Mouse (Mus musculus): Measurements from ENCODE around the gene Abr. TPM values are rescaled to one million over a fixed set of nuclear protein-coding genes. Genes with fewer than 3 reads are reported as not detected.

Abr gene
- polyA plus RNA-seq, 1 experiment from 2014 or later: 2.8 TPM

DNA sequence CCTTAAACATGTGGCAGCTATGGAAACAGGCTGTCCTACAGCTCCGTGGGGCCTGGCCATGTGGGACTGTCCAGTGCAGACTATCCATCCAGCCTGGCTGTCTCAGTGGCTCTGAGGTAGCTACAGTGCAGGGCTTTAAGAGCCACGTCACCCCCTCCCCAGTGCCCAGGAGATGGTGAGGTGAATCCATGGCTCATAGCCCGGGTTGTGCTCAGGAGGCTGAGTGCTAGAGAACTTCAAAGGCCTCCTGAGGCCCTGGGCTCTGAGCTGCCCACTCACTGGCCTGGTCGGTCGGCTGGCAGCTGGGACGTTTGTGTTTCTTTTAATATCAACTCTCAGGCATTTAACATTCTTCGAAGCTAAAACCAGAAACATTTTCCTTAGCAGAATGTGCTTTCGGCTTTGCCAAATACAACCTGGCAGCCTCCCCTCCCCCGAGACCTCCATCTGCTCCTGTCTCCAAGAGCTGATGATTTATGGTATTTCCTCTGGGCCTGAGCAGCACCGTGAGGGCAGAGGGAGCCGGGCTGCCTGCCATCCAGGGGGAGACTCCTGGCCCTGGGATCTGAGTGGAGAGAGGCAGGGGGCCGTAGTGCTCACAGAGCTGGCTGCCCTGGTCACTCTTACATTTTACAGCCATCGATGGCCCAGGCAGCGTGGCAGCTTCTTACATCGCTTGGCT, 172.5 kb downstream of the Abr start:
- no peak overlapping the region for H3K4me3 ChIP-seq (replicated peaks)
- DNase-seq (no peak), ATAC-seq (ENCODE audit: low read depth) (no peak)
- H3K27ac ChIP-seq: no peak overlapping the region
- H3K27me3 ChIP-seq: no peaks in the 10 kb centered on the region
- peaks cover 11% of the 10 kb centered on the region for H3K4me1 ChIP-seq (replicated peaks)
- H3K9me3 ChIP-seq (replicated peaks): no peaks in the 10 kb centered on the region
- H3K9ac ChIP-seq: no peak overlapping the region
- no peak overlapping the region for H3K4me2 ChIP-seq
- WGBS (ENCODE audit: insufficient replicate concordance): 62% methylated on average over 15 of the region's 15 CpGs
- H3K36me3 ChIP-seq: no peaks in the 10 kb centered on the region

DNA sequence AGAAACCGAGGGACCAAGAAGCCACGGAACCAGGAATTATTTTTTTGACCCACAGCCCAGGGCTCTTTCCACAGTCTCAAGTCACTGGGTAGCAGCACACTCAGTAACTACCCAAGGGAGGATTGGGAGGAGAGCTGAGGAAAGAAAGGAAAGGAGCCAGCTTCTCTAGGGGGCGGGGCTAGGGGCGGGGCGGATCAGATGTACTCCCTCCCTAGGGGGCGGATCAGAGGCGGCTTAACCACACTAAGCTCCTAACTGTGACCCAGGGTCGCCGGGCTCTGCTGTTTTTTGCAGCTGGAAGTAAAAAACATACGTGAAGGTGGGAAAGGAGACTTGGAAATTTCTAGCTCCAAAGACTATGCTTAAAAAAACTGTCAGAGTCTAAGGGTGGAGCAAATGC, 175.9 kb downstream of the Abr start:
- no peaks in the 10 kb centered on the region for H3K27me3 ChIP-seq
- DNase-seq: no peak
- peaks cover 11% of the 10 kb centered on the region for H3K4me1 ChIP-seq (replicated peaks)
- WGBS (ENCODE audit: insufficient replicate concordance): 6% methylated on average over 10 of the region's 10 CpGs
- H3K4me3 ChIP-seq (replicated peaks): no peak overlapping the region
- H3K9me3 ChIP-seq (replicated peaks): no peaks in the 10 kb centered on the region
- H3K4me2 ChIP-seq: peak overlapping the region; percentile 30
- H3K9ac ChIP-seq: no peak overlapping the region
- H3K36me3 ChIP-seq: no peaks in the 10 kb centered on the region
- ATAC-seq (ENCODE audit: low read depth): peak; percentile 48; the same call in 1 of the 2 replicates
- no peak overlapping the region for H3K27ac ChIP-seq

DNA sequence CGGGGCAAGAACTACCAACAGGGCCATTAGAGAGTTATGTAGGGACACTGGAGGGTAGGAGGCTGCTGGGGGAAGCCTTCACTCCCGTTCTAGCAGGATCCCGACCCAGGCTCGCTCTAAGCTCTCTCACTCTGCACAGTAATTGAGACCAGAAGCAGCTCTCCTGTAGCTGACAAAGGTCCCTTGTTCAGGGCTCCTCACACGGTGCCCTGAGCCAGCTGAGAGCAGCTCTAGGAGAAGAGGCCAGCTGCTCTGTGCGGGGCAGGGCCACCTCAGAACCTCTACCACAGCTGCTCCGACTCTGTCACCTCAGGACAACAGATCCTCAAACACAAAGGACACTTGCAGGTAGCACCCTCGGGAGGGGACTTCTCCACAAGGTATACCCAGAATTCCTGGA, 176.7 kb downstream of the Abr start:
- ATAC-seq (ENCODE audit: low read depth): no peak
- no peak for DNase-seq
- WGBS (ENCODE audit: insufficient replicate concordance): 57% methylated on average over 8 of the region's 8 CpGs
- H3K4me1 ChIP-seq (replicated peaks): peaks cover 11% of the 10 kb centered on the region
- no peak overlapping the region for H3K9ac ChIP-seq
- H3K4me2 ChIP-seq: no peak overlapping the region
- H3K36me3 ChIP-seq: no peaks in the 10 kb centered on the region
- no peak overlapping the region for H3K27ac ChIP-seq
- H3K27me3 ChIP-seq: no peaks in the 10 kb centered on the region
- no peak overlapping the region for H3K4me3 ChIP-seq (replicated peaks)
- H3K9me3 ChIP-seq (replicated peaks): no peaks in the 10 kb centered on the region

DNA sequence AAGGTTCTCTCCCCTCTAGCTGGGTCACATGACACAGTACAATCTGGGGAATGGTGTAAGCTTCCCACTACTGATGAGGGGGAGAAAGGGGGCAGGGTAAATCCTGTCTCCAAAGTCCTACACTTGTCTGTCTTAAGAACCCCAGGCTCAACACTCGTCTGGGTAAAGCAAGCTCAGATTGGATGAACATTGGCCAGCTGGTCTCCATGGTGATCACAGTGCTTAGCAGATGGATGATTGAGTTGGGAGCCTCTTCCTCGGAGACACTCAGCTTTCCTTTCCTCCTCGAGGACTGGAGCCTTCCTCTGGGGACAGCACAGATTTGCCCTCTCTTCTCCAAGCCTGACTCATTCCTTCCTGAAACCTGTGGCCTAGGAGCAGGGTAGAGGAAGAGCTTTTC, 182.4 kb downstream of the Abr start:
- Histone ChIP-seq H3K9ac (no peak overlapping the region), H3K27me3 (peaks cover 30% of the 10 kb centered on the region), H3K4me3 (replicated peaks) (no peak overlapping the region), H3K4me1 (replicated peaks) (0 out of 2 replicates have a peak, but pooled peaks cover 2% of the 10 kb centered on the region), H3K27ac (no peak overlapping the region), H3K4me2 (no peak overlapping the region), H3K9me3 (replicated peaks) (no peaks in the 10 kb centered on the region), H3K36me3 (no peaks in the 10 kb centered on the region)
- DNase-seq (no peak), ATAC-seq (ENCODE audit: low read depth) (no peak)
- 25% methylated on average over 3 of the region's 3 CpGs for WGBS (ENCODE audit: insufficient replicate concordance)

DNA sequence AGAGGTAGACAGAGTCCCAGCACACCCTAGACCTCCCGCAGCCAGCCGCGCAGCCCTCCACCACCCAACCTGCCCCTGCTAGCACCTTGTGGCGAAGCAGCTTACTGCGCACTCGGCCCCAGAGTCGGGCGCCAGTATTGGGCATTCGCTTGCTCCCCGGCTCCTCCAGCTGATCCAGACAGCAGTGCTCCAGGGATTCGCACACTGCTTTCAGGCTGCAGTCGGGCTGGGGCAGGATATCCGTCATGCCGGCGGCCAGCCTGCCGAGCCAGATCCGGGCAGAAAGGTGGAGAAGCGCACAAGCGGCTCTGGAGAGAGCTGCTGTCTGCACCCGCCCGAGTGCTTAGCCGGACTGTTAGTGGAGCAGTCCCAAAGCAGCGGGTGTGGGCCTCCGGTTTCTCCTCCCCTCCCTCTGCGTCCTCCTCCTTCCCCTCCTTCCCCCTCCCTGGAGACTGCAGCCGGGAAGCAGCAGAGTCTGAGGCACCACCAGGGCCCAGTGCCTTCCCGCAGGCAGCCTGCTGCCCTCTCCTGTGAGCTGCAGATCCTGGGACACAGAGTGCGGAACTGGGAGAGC, 185.2 kb downstream of the Abr start:
- Histone ChIP-seq H3K36me3 (no peaks in the 10 kb centered on the region), H3K4me2 (peak overlapping the region; percentile 49), H3K9me3 (replicated peaks) (no peaks in the 10 kb centered on the region), H3K27ac (no peak overlapping the region), H3K4me1 (replicated peaks) (0 out of 2 replicates have a peak, but pooled peaks cover 2% of the 10 kb centered on the region), H3K9ac (no peak overlapping the region), H3K27me3 (peaks cover 30% of the 10 kb centered on the region), H3K4me3 (replicated peaks) (peak overlapping the region; percentile 31)
- DNase-seq: no peak
- ATAC-seq (ENCODE audit: low read depth): peak; percentile 41; the same call in 1 of the 2 replicates
- 27% methylated on average over 28 of the region's 28 CpGs for WGBS (ENCODE audit: insufficient replicate concordance)

DNA sequence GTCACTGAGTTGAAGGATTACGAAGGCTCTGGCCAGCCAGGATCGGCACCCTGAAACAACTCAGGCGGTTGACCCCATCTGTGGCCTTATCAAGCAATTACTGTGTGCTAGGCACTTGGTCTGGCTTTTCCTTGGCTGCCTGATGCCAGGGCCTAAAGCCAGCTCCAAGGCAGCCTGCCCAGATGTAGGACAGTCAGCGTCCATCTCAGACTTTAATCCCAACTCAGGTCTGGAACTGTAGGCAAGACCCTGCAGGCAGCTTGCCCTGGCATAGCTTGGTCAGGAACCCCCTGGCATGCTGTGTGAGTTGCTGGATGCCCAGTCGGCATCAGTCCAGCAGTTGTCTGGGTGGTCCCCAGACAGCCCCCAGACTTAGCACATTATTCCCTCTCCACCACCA, 186.1 kb downstream of the Abr start:
- Histone ChIP-seq H3K9me3 (replicated peaks) (no peaks in the 10 kb centered on the region), H3K4me2 (no peak overlapping the region), H3K27ac (no peak overlapping the region), H3K4me3 (replicated peaks) (no peak overlapping the region), H3K9ac (no peak overlapping the region), H3K36me3 (no peaks in the 10 kb centered on the region), H3K4me1 (replicated peaks) (0 out of 2 replicates have a peak, but pooled peaks cover 2% of the 10 kb centered on the region), H3K27me3 (peaks cover 30% of the 10 kb centered on the region)
- WGBS (ENCODE audit: insufficient replicate concordance): 72% methylated on average over 5 of the region's 5 CpGs
- DNase-seq (no peak), ATAC-seq (ENCODE audit: low read depth) (no peak)

DNA sequence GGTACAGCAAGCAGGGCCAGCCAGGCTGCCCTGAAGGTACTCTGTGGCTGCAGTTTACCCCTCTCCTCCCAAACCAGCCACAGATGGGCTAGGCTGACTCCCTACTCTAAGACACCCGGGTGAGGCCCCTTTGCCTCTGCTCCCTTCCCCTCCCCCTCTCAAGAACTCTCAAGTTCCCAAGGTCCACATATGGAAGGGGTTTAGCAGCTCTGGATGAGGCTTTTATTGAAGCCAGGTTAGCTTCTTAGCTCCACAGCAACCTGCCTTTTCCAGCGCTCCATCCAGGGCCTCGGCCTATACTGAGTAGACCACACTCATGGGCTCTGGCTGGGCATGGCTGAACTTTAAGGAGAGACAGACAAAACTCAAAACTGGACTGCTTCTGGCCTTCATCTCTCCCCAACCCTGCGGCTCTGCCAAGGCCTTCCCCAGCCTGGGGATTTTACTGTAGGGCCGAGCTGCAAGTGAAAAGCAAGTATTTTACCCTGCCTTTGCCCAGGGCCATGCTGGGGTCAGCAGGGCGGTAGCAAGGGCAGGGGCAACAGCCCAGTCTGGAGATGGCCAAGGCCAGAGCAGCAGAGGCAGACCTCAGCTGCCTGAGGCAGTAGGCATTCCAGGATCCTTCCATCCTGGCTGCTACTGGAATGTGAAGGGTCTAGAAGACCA, 192.0 kb downstream of the Abr start:
- H3K27ac ChIP-seq: no peak overlapping the region
- H3K27me3 ChIP-seq: no peaks in the 10 kb centered on the region
- no peaks in the 10 kb centered on the region for H3K9me3 ChIP-seq (replicated peaks)
- no peak overlapping the region for H3K4me2 ChIP-seq
- no peak for ATAC-seq (ENCODE audit: low read depth)
- no peak overlapping the region for H3K4me3 ChIP-seq (replicated peaks)
- DNase-seq: no peak
- 65% methylated on average over 6 of the region's 6 CpGs for WGBS (ENCODE audit: insufficient replicate concordance)
- H3K9ac ChIP-seq: no peak overlapping the region
- no peaks in the 10 kb centered on the region for H3K4me1 ChIP-seq (replicated peaks)
- no peaks in the 10 kb centered on the region for H3K36me3 ChIP-seq

DNA sequence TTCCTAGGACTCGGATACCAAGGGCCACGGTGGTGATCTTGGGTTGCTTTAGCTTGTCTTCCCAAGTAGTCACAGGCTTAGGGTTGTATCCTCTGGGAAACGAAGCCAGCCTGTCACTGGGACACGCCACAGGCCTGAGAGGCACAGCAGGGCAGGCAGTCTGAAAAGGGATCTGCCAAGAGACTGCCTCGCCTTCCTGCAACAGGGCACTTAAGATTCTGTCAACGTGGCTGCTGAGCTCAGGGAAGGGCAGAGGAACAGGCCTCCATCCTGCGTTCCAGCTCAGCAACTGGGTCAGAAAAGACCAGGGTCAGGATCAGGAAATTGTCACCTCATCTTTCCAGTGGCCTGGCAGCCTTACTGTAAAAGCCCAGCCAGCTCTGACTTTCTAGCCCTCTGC, 192.6 kb downstream of the Abr start:
- H3K27ac ChIP-seq: no peak overlapping the region
- no peaks in the 10 kb centered on the region for H3K4me1 ChIP-seq (replicated peaks)
- no peaks in the 10 kb centered on the region; the same call in 1 of the 2 replicates for H3K36me3 ChIP-seq
- no peaks in the 10 kb centered on the region for H3K27me3 ChIP-seq
- DNase-seq: no peak
- WGBS (ENCODE audit: insufficient replicate concordance): 55% methylated on average over 7 of the region's 7 CpGs
- H3K9me3 ChIP-seq (replicated peaks): no peaks in the 10 kb centered on the region
- ATAC-seq (ENCODE audit: low read depth): no peak
- no peak overlapping the region for H3K4me2 ChIP-seq
- H3K4me3 ChIP-seq (replicated peaks): no peak overlapping the region
- H3K9ac ChIP-seq: no peak overlapping the region

DNA sequence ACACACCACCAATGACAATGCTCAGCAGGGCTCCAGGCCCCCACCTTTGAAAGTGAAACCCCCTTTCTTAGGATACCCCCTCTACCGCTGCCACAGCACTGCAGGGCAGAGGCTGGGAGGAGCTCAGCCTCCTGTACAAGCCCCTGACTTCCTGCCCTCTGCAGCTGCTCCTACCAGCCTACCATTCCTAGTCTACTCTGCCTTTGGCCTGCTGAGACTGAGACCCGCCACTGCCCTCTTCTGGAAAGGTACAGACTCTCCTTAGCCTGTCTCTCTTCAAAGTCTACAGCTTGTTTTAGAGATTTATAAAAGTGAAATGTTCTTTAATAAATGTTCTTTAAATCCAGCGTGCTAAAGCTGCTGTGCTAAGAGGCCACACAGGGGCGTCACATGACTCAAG, 193.1 kb downstream of the Abr start:
- Histone ChIP-seq H3K27ac (no peak overlapping the region), H3K4me2 (no peak overlapping the region), H3K36me3 (no peaks in the 10 kb centered on the region; the same call in 1 of the 2 replicates), H3K27me3 (no peaks in the 10 kb centered on the region), H3K4me1 (replicated peaks) (no peaks in the 10 kb centered on the region), H3K9me3 (replicated peaks) (no peaks in the 10 kb centered on the region), H3K4me3 (replicated peaks) (no peak overlapping the region), H3K9ac (no peak overlapping the region)
- 44% methylated on average over 4 of the region's 4 CpGs for WGBS (ENCODE audit: insufficient replicate concordance)
- DNase-seq: no peak
- no peak for ATAC-seq (ENCODE audit: low read depth)

DNA sequence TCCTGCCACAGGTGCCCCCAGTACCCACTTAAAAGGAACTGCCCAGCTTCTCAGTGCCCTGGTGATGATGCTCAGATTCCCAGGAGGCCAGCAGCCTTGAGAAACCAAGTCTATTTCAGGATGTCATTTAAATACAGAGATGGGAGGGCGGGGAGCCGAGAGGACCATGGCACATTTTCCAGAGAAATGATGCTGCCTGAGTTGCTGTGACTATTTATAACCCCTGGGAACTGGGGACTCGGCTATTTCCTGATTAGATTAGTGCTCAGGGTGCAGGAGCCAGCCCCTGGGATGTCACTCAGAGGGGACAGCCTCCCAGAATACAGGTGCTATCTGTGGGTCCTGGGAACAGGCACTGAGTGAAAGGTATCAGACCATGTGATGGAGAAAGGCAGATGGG, 194.3 kb downstream of the Abr start:
- Histone ChIP-seq H3K36me3 (no peaks in the 10 kb centered on the region; the same call in 1 of the 2 replicates), H3K4me3 (replicated peaks) (no peak overlapping the region), H3K9me3 (replicated peaks) (no peaks in the 10 kb centered on the region), H3K27ac (no peak overlapping the region), H3K27me3 (no peaks in the 10 kb centered on the region), H3K4me2 (no peak overlapping the region), H3K4me1 (replicated peaks) (no peaks in the 10 kb centered on the region), H3K9ac (no peak overlapping the region)
- 51% methylated on average over 3 of the region's 3 CpGs for WGBS (ENCODE audit: insufficient replicate concordance)
- no peak for DNase-seq
- no peak for ATAC-seq (ENCODE audit: low read depth)

DNA sequence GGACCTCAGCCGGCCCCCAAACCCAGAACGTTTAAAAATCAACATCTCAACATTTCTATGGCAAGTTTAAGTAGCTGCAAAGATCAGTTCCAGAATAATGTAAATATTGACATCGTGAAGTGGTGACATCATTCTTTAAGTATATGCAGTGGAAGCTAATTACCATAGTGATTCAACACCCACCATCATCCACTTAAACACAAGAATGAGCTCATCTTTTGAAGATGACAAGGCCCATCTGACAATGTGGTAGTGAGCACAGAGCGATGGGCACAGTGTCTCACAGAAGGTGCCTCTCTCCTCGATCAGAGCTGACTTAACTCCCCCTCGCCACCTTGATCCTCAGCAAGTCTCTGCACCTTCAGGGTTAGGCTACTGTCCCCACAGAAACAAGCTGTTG, 196.4 kb downstream of the Abr start:
- 69% methylated on average over 6 of the region's 6 CpGs for WGBS (ENCODE audit: insufficient replicate concordance)
- Histone ChIP-seq H3K27me3 (no peaks in the 10 kb centered on the region), H3K36me3 (no peaks in the 10 kb centered on the region; the same call in 1 of the 2 replicates), H3K27ac (no peak overlapping the region), H3K4me2 (no peak overlapping the region), H3K4me1 (replicated peaks) (no peaks in the 10 kb centered on the region), H3K9me3 (replicated peaks) (no peaks in the 10 kb centered on the region), H3K4me3 (replicated peaks) (no peak overlapping the region), H3K9ac (no peak overlapping the region)
- no peak for DNase-seq
- no peak for ATAC-seq (ENCODE audit: low read depth)

Data from liver, embryonic 13.5 days (tissue).